Mouse (Mus musculus): ENCODE measurements around the gene Lhfpl2. TPM values are rescaled to one million over a fixed set of nuclear protein-coding genes. Genes with fewer than 3 reads are reported as not detected.
A peak's percentile ranks its signal among the peaks of the same experiment; 100 is the strongest.

The Lhfpl2 gene
- polyA plus RNA-seq, 1 experiment = 35.7 TPM

- Histone ChIP-seq H3K27me3 (ENCODE audit: control insufficient read depth, insufficient read depth, insufficient read length) (no peaks in the 10 kb centered on the region), H3K79me2 (ENCODE audit: control insufficient read depth, insufficient read depth) (peaks cover 96% of the 10 kb centered on the region), H3K4me3 (no peak overlapping the region), H3ac (ENCODE audit: control insufficient read depth, insufficient read length) (no peak overlapping the region), H3K36me3 (ENCODE audit: control insufficient read depth, insufficient read depth) (no peaks in the 10 kb centered on the region), H3K4me2 (ENCODE audit: low read depth) (no peak overlapping the region)
- peak; percentile 13 for TF ChIP-seq POLR2A (IDR thresholded peaks at IDR 0.05; ENCODE audit: insufficient read length, low read depth)
- no peak for TF ChIP-seq USF1 (IDR thresholded peaks at IDR 0.05; ENCODE audit: low read depth)
- TF ChIP-seq MAX (IDR thresholded peaks at IDR 0.05; ENCODE audit: low read depth) = no peak
- peak; percentile 30 for TF ChIP-seq POLR2AphosphoS2 (IDR thresholded peaks at IDR 0.05; ENCODE audit: insufficient read length, low read depth)
- TF ChIP-seq E2F4 (IDR thresholded peaks at IDR 0.05; ENCODE audit: insufficient read depth) = no peak
- peak in 1 of 3 experiments; percentile 59 for TF ChIP-seq MYOD1 (IDR thresholded peaks at IDR 0.05; ENCODE audit: control insufficient read depth in 1 of 3, insufficient read length in 2 of 3, low read depth in 2 of 3)
- peak in 2 of 3 experiments; percentile 35 to 62 for TF ChIP-seq MYOG (IDR thresholded peaks at IDR 0.05; ENCODE audit: control insufficient read depth in 1 of 3, insufficient read depth in 1 of 3, insufficient read length in 2 of 3, low read depth in 2 of 3)
These were observed 9.2 kb downstream of the Lhfpl2 start for GRCm38 (mm10) chr13:94066626-94067275.

GRCm38 (mm10) chr13:94068308-94068707 lies 10.7 kb downstream of the Lhfpl2 start:
- H3K36me3 ChIP-seq (ENCODE audit: control insufficient read depth, insufficient read depth) = no peaks in the 10 kb centered on the region
- H3K79me2 ChIP-seq (ENCODE audit: control insufficient read depth, insufficient read depth) = peaks cover 97% of the 10 kb centered on the region
- H3K27me3 ChIP-seq (ENCODE audit: control insufficient read depth, insufficient read depth, insufficient read length) = no peaks in the 10 kb centered on the region
- no peak overlapping the region for H3K4me2 ChIP-seq (ENCODE audit: low read depth)
- no peak overlapping the region for H3K4me3 ChIP-seq
- no peak overlapping the region for H3ac ChIP-seq (ENCODE audit: control insufficient read depth, insufficient read length)
- TF ChIP-seq POLR2AphosphoS2 (IDR thresholded peaks at IDR 0.05; ENCODE audit: insufficient read length, low read depth) (no peak), MAX (IDR thresholded peaks at IDR 0.05; ENCODE audit: low read depth) (no peak), MYOD1 (IDR thresholded peaks at IDR 0.05; ENCODE audit: control insufficient read depth in 1 of 3, insufficient read length in 2 of 3, low read depth in 2 of 3) (no peak), TCF3 (IDR thresholded peaks at IDR 0.05; ENCODE audit: insufficient read length, low read depth) (no peak), SRF (IDR thresholded peaks at IDR 0.05; ENCODE audit: control insufficient read depth, insufficient read length, low read depth) (no peak), USF1 (IDR thresholded peaks at IDR 0.05; ENCODE audit: low read depth) (no peak), POLR2A (IDR thresholded peaks at IDR 0.05; ENCODE audit: insufficient read length, low read depth) (no peak), E2F4 (IDR thresholded peaks at IDR 0.05; ENCODE audit: insufficient read depth) (no peak), REST (IDR thresholded peaks at IDR 0.05; ENCODE audit: insufficient read depth, insufficient read length) (no peak), MYOG (IDR thresholded peaks at IDR 0.05; ENCODE audit: control insufficient read depth in 1 of 3, insufficient read depth in 1 of 3, insufficient read length in 2 of 3, low read depth in 2 of 3) (no peak), TCF12 (IDR thresholded peaks at IDR 0.05; ENCODE audit: insufficient read depth, poor library complexity, severe bottlenecking) (no peak), CEBPB (IDR thresholded peaks at IDR 0.05; ENCODE audit: insufficient read depth, poor library complexity, severe bottlenecking) (no peak)

DNA sequence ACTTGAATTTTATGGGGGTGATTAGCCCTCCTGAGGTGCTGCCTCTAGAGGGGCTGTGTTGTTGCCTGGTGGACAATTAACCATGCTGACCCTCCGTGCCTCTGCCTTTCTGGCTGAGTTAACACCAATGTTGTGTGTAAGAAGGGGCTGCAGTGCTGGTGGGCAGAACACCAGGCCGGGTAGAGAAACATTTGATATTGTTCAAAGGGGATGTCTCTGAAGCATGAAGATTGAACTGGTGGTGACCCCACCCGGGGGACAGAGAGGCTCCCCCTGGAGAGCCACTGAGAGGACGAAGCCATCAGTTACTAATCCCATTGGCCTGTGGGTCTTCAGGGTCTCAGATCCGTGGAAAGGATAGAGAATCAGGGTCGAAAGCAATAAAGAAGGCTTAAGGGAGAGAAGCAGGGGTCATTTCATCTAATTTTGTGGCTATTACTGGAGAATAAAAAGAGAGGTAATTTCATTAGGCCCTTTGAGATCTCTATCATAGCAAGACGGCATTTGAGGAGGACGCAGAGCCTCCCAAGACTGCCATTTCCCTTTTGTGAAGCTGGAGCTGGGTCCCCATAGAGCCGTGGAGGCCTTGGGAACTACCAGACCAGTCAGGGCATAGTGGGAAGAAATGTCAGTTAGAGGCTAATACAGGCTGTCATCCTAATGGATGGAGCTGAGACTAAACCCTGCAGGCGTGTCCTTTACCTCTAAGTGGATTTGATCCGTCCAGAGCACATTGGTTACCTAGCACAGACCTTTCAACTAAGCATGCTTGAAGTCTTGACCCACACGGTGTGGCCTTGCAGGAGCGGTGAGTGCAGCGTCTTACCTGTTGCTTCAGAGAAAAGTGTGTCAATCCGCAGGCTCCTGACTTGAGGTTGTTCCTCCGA lies 12.1 kb downstream of the Lhfpl2 start:
- TF ChIP-seq TCF12 (IDR thresholded peaks at IDR 0.05; ENCODE audit: insufficient read depth, poor library complexity, severe bottlenecking) (no peak), POLR2AphosphoS2 (IDR thresholded peaks at IDR 0.05; ENCODE audit: insufficient read length, low read depth) (peak; percentile 11)

GRCm38 (mm10) chr13:94070308-94070619 lies 12.7 kb downstream of the Lhfpl2 start:
- TF ChIP-seq USF1 (IDR thresholded peaks at IDR 0.05; ENCODE audit: low read depth) (no peak), TCF3 (IDR thresholded peaks at IDR 0.05; ENCODE audit: insufficient read length, low read depth) (no peak), POLR2A (IDR thresholded peaks at IDR 0.05; ENCODE audit: insufficient read length, low read depth) (no peak), SRF (IDR thresholded peaks at IDR 0.05; ENCODE audit: control insufficient read depth, insufficient read length, low read depth) (no peak), E2F4 (IDR thresholded peaks at IDR 0.05; ENCODE audit: insufficient read depth) (no peak), TCF12 (IDR thresholded peaks at IDR 0.05; ENCODE audit: insufficient read depth, poor library complexity, severe bottlenecking) (no peak)

More for the DNA sequence above, 12.1 kb downstream of the Lhfpl2 start:
- Histone ChIP-seq H3K4me3 (no peak overlapping the region), H3K4me2 (ENCODE audit: low read depth) (no peak overlapping the region), H3ac (ENCODE audit: control insufficient read depth, insufficient read length) (no peak overlapping the region), H3K27me3 (ENCODE audit: control insufficient read depth, insufficient read depth, insufficient read length) (no peaks in the 10 kb centered on the region), H3K79me2 (ENCODE audit: control insufficient read depth, insufficient read depth) (peaks cover 96% of the 10 kb centered on the region), H3K36me3 (ENCODE audit: control insufficient read depth, insufficient read depth) (no peaks in the 10 kb centered on the region)

DNA sequence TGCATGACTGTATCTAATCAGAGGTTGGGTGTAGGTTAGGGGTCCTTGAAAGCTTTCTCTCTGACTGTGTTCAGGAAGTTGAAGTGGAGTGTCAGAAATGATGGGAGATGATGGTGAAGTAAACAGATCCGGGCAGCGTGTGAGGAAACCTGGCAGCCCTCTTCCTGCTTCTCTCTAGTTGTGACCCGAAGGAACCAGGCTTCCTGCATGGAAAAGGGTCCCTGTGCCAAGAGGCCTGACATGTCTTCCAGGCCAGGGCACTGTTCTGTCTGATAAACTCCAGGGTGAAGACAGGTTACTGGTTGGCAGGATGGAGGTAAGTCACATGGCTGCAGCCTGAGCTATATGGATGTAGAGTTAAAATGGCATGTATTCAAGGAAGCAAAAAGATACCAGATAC lies 13.3 kb downstream of the Lhfpl2 start:
- no peak overlapping the region for H3K4me2 ChIP-seq (ENCODE audit: low read depth)
- no peaks in the 10 kb centered on the region for H3K27me3 ChIP-seq (ENCODE audit: control insufficient read depth, insufficient read depth, insufficient read length)
- no peak overlapping the region for H3K4me3 ChIP-seq
- no peaks in the 10 kb centered on the region for H3K36me3 ChIP-seq (ENCODE audit: control insufficient read depth, insufficient read depth)
- TF ChIP-seq SRF (IDR thresholded peaks at IDR 0.05; ENCODE audit: control insufficient read depth, insufficient read length, low read depth) (no peak), E2F4 (IDR thresholded peaks at IDR 0.05; ENCODE audit: insufficient read depth) (no peak), TCF12 (IDR thresholded peaks at IDR 0.05; ENCODE audit: insufficient read depth, poor library complexity, severe bottlenecking) (no peak), USF1 (IDR thresholded peaks at IDR 0.05; ENCODE audit: low read depth) (no peak), TCF3 (IDR thresholded peaks at IDR 0.05; ENCODE audit: insufficient read length, low read depth) (no peak), REST (IDR thresholded peaks at IDR 0.05; ENCODE audit: insufficient read depth, insufficient read length) (no peak), MAX (IDR thresholded peaks at IDR 0.05; ENCODE audit: low read depth) (no peak), MYOD1 (IDR thresholded peaks at IDR 0.05; ENCODE audit: control insufficient read depth in 1 of 3, insufficient read length in 2 of 3, low read depth in 2 of 3) (no peak), POLR2AphosphoS2 (IDR thresholded peaks at IDR 0.05; ENCODE audit: insufficient read length, low read depth) (no peak), CEBPB (IDR thresholded peaks at IDR 0.05; ENCODE audit: insufficient read depth, poor library complexity, severe bottlenecking) (no peak)
- no peak overlapping the region for H3ac ChIP-seq (ENCODE audit: control insufficient read depth, insufficient read length)
- peaks cover 96% of the 10 kb centered on the region for H3K79me2 ChIP-seq (ENCODE audit: control insufficient read depth, insufficient read depth)

More at GRCm38 (mm10) chr13:94070308-94070619, 12.7 kb downstream of the Lhfpl2 start:
- no peak overlapping the region for H3K4me3 ChIP-seq
- no peaks in the 10 kb centered on the region for H3K27me3 ChIP-seq (ENCODE audit: control insufficient read depth, insufficient read depth, insufficient read length)
- H3K79me2 ChIP-seq (ENCODE audit: control insufficient read depth, insufficient read depth) = peaks cover 96% of the 10 kb centered on the region
- H3ac ChIP-seq (ENCODE audit: control insufficient read depth, insufficient read length) = no peak overlapping the region
- H3K36me3 ChIP-seq (ENCODE audit: control insufficient read depth, insufficient read depth) = no peaks in the 10 kb centered on the region
- H3K4me2 ChIP-seq (ENCODE audit: low read depth) = no peak overlapping the region
